Mouse (Mus musculus): ENCODE results near the gene Olfr1016.

Gene Olfr1016

DNA sequence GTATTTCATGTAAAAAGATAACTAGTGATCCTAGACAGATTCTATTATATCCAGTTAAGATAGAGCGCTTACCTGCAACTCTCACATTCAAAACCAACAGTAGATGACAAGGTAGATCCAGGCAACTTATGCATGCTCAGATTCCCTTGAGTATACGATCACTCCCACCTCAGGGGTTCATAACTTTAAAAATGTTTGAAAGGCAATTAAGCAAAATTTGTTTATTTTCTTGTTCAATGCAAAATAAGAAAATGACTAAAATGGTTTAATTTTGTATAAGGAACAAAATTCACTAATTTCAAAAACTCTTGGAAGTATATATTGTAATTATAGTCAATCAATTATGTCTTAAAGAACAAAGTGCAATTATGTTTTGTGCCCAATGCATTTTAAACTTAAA lies at the start of gene Olfr1016:
Gene Olfr1016, minus strand, starts transcription at position 101 of the 400 bp plus-strand sequence.
- DNase-seq (ENCODE audit: low read depth, low spot score): no peak

DNA sequence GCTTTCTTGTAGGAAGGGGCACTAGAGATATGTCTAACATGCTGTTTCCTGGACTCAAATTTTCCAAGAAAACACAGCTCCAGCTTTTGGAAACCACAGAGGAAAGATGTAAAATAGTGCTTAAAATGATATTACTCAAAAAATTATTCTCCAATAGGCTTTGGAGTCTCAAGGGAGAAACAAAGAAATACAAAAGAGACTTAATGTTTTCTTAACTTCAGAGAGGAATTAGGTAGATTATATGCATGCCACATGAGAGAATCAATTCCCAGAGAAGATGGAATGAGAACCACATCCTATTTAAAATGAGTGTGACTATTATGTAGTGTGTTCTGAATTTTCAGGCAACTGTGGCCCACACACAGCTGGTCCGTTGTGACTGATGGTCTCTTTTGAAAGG lies 44.4 kb upstream of the Olfr1016 start, which contains the start of gene Olfr1020:
Gene Olfr1020, plus strand, starts transcription at position 301 of the 400 bp plus-strand sequence.
- no peak for DNase-seq (ENCODE audit: low read depth, low spot score)

DNA sequence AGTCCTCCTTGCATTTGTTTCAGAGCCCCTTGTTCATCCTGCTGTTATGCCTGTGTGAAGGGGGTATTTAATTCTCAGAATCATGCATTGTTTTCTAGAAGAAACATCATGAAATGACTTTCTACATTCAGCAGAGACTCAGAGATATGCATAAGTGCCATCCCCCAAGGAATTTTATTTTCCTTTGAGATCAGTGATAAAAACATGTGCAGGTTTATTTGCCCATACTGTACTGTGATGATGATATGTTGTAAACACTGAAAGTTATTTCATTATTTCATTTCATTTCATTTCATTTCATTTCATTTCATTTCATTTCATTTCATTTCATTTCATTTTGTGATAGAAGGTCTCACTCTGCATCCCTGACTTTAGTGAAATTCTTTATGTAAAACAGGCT lies 43.0 kb upstream of the Olfr1016 start, which contains the start of gene Olfr1019:
Gene Olfr1019, minus strand, starts transcription at position 101 of the 400 bp plus-strand sequence.
- no peak for DNase-seq (ENCODE audit: low read depth, low spot score)

DNA sequence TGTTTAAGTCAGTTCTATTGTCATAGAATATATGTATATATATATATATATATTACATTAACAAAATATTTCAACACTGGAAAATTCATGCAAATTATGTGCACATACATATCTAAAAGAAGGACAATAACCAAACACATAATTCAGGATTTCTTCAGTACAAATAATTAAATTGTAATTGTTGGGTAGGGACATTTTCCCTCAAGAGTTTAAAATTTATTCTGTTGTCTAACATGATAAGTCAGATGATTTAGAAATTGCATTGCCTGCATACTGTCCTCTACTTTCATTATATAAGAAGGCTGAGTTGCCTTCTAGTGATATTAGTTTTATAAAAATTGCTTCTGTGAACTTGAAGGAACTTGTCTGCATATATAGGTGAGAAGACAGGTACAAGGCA lies 15.8 kb upstream of the Olfr1016 start, which contains the start of gene Olfr1018:
Gene Olfr1018, plus strand, starts transcription at position 301 of the 400 bp plus-strand sequence.
- DNase-seq (ENCODE audit: low read depth, low spot score): no peak

DNA sequence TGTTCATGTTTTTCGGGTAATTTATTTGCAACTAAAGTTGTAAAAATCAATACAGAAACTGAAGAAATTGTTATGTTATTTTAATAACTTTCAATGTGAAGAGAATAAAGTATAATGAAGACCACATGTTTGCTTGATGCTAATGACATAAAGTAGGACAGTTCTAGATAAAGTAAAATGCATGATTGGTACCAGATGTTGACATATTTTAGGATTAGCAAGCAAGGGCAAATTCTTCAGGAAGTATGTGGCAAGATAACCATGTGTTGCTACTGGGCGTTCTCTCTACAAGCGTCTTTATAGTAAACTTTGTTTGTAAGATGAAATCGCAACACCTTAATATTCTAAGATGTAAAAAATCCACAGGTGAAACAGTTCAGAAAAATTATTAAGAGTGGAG lies 2.2 kb upstream of the Olfr1016 start:
- no peak for DNase-seq (ENCODE audit: low read depth, low spot score)

DNA sequence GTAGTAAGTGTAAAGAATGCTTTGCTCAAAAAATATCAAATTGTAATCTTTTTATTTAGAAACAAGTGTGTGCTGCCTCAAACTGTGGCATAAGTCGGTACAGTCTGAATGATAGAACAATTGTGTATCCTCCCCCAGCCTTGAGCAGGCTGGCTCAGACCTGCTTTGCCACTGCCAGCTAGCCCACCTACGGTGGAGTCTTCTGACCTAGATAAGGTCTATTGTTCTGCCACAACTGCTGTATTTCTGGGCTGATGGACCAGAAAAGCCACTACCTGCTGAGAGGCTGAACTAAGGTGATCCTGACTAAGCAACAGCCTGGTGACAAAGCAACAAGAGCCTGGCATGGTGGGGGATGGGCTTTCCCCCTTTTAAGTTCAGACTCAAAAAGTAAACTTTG lies 10.0 kb downstream of the Olfr1016 start:
- DNase-seq (ENCODE audit: low read depth, low spot score): no peak

DNA sequence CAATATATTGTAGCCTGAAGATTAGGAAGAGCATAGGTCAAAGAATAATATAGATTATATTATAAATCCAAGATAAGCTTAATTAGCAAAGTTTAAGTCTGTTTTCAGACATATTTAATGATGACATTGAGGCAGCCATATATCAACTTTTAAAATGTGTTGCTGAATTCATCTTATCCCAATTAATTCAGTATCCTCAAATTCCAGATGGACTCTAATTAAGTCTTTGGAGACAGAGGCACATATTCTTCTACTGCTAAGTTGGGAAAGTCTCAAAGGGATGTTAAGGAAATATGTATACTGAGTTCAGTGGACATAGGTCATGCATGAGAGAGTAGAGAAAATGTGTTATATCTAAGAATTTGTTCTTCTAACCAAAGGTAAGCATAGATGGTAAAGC lies 20.6 kb downstream of the Olfr1016 start, which contains the start of gene Olfr1015:
Gene Olfr1015, plus strand, starts transcription at position 301 of the 400 bp plus-strand sequence.
- DNase-seq (ENCODE audit: low read depth, low spot score): no peak

DNA sequence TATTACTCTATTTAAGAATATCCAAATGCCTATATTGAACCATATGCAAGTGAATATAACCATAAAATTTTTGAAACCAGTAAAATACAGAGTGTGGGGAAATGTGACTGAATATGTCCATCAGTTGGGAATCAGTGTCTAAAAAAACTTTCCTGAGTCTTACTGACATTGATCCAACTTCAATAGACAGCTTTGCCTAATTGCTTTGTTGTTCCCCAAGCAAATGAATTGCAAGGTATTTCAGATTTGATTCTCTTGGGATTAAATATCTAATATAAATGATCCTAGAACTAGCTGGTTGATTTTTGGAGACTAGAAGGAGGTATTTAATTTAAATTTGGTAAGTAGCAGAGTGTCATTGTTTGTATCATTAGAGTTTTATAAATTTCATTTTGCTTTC lies 29.9 kb downstream of the Olfr1016 start, which contains the start of gene Olfr1014:
Gene Olfr1014, plus strand, starts transcription at position 301 of the 400 bp plus-strand sequence.
- DNase-seq (ENCODE audit: low read depth, low spot score): no peak

DNA sequence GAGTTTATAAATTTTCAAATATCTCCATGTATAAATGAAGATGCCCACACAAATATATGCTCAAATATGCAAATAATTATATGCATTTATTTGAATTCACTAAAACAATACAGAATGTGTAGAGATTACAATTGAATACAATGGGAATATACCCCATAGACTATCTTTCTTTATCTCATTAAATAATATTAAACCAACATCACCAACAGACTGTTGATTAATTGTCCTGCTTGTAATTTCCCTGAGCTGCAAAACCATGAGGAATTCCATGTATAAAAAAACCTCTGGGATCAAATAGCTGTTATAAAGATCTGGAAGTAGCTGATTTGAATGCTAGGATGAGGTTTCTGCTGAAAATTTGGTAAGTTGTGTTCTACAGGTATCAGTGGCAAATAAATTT lies 35.5 kb downstream of the Olfr1016 start, which contains the start of gene Olfr1013:
Gene Olfr1013, plus strand, starts transcription at position 301 of the 400 bp plus-strand sequence.
- no peak for DNase-seq (ENCODE audit: low read depth, low spot score)

DNA sequence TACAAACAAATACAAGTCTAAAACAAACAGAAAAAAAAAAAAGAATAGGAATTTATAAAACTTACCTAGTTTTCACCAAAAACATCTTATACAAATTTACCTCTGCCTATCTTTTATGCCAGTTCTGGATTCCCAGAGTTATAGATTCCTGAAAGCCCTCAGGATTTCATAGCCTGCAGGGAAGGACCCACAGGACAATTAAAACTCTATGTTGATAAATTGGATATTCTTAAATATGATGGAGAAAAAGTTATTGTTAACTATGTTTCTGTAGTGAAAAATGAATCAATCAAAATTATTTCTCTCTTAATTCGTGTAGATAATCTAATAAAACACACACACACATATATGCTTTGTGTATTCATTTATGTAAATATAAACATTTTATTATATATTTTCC lies 39.7 kb downstream of the Olfr1016 start, which contains the start of gene Olfr1012:
Gene Olfr1012, minus strand, starts transcription at position 101 of the 400 bp plus-strand sequence.
- DNase-seq (ENCODE audit: low read depth, low spot score): no peak

DNA sequence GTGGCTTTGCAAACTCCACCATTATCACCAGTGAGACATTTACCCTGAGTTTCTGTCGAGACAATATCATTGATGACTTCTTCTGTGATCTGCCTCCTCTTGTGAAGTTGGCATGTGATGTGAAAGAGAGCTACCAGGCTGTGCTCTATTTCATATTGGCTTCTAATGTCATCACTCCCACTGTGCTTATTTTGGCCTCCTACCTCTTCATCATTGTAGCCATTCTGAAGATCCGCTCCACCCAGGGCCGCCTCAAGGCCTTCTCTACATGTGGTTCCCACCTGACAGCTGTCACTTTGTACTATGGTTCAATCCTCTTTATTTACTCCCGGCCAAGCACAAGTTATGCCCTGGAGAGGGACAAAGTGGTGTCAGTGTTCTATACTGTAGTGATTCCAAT lies 48.5 kb downstream of the Olfr1016 start:
- DNase-seq (ENCODE audit: low read depth, low spot score): no peak

All from retina, postnatal 7 days (tissue).